Mouse (Mus musculus): Measurements from ENCODE around the gene Dyrk4. TPM values are rescaled to one million over a fixed set of nuclear protein-coding genes. Genes with fewer than 3 reads are reported as not detected.

The Dyrk4 gene
- not detected for total RNA-seq (2021)
- long read RNA-seq, experiment 1 = 0 reads
- long read RNA-seq, experiment 2 = 0 reads

- DNase-seq (ENCODE audit: low spot score) = no peak
Observed at GRCm38 (mm10) chr6:126921111-126921881, at the start of gene Dyrk4. Gene Dyrk4, minus strand, starts transcription at chr6:126921839.

GRCm38 (mm10) chr6:126966241-126967026 lies 44.8 kb upstream of the Dyrk4 start:
- peak; percentile 17 for DNase-seq (ENCODE audit: low spot score)

- DNase-seq (ENCODE audit: low spot score) = peak; percentile 21
Observed at GRCm38 (mm10) chr6:126963426-126963825, 41.8 kb upstream of the Dyrk4 start.

- DNase-seq (ENCODE audit: low spot score) = no peak
Observed at GRCm38 (mm10) chr6:126962709-126963108, 41.1 kb upstream of the Dyrk4 start.

GRCm38 (mm10) chr6:126961371-126962018 lies 39.9 kb upstream of the Dyrk4 start:
- peak; percentile 22 for DNase-seq (ENCODE audit: low spot score)

- peak; percentile 75 for DNase-seq (ENCODE audit: low spot score)
Observed at GRCm38 (mm10) chr6:126955734-126956133, 34.1 kb upstream of the Dyrk4 start.

- DNase-seq (ENCODE audit: low spot score) = no peak
Observed at GRCm38 (mm10) chr6:126948336-126948735, 26.7 kb upstream of the Dyrk4 start.

GRCm38 (mm10) chr6:126940451-126940850 lies 18.8 kb upstream of the Dyrk4 start:
- no peak for DNase-seq (ENCODE audit: low spot score)

GRCm38 (mm10) chr6:126939487-126940171 lies 18.0 kb upstream of the Dyrk4 start, which contains the start of the genes Rad51ap1 and D6Wsu163e:
Gene Rad51ap1, minus strand, starts transcription at chr6:126939587.
Gene D6Wsu163e, plus strand, starts transcription at chr6:126939962.
- DNase-seq (ENCODE audit: low spot score) = peak; percentile 94

- no peak for DNase-seq (ENCODE audit: low spot score)
Observed at GRCm38 (mm10) chr6:126938853-126939486, 17.3 kb upstream of the Dyrk4 start.

- no peak for DNase-seq (ENCODE audit: low spot score)
Observed at GRCm38 (mm10) chr6:126938047-126938446, 16.4 kb upstream of the Dyrk4 start.

GRCm38 (mm10) chr6:126932896-126933295 lies 11.3 kb upstream of the Dyrk4 start:
- no peak for DNase-seq (ENCODE audit: low spot score)

GRCm38 (mm10) chr6:126914928-126915327 lies 6.7 kb downstream of the Dyrk4 start:
- DNase-seq (ENCODE audit: low spot score) = no peak

- no peak for DNase-seq (ENCODE audit: low spot score)
Observed at GRCm38 (mm10) chr6:126910727-126911126, 10.9 kb downstream of the Dyrk4 start.

- DNase-seq (ENCODE audit: low spot score) = no peak
Observed at GRCm38 (mm10) chr6:126907876-126908275, 13.8 kb downstream of the Dyrk4 start.

- no peak for DNase-seq (ENCODE audit: low spot score)
Observed at GRCm38 (mm10) chr6:126907378-126907777, 14.3 kb downstream of the Dyrk4 start.

- no peak for DNase-seq (ENCODE audit: low spot score)
Observed at GRCm38 (mm10) chr6:126877118-126877517, 44.5 kb downstream of the Dyrk4 start.

GRCm38 (mm10) chr6:126852881-126853280 lies 68.8 kb downstream of the Dyrk4 start, which contains the start of gene Akap3:
Gene Akap3, plus strand, starts transcription at chr6:126853098.
- no peak for DNase-seq (ENCODE audit: low spot score)

GRCm38 (mm10) chr6:126848712-126849704 lies 72.6 kb downstream of the Dyrk4 start, which contains the start of gene Ndufa9:
Gene Ndufa9, minus strand, starts transcription at chr6:126849136.
- DNase-seq (ENCODE audit: low spot score) = peak; percentile 95

All from gastrocnemius, adult 18-20 months (tissue).